Mouse (Mus musculus) megakaryocyte, embryonic 14.5 days (primary cell): ENCODE measurements at regions not wholly inside any gene's neighbourhood (a gene's known extent, or its start where the extent isn't known, plus 50 kb on each side); places are given as distances from the start of the nearest gene placed in this dataset.

ENCODE experiments used
- H3K27me3 ChIP-seq: replicated peaks from 2 replicates; pipeline ENCODE3; 2012; ENCODE audit warnings: inconsistent platforms
- H3K36me3 ChIP-seq: replicated peaks from 2 replicates; pipeline ENCODE3; 2012; ENCODE audit warnings: low read length, inconsistent platforms, mixed read lengths
- H3K4me1 ChIP-seq: 2 replicates; pipeline ENCODE4 v1.6.1; 2012; ENCODE audit warnings: inconsistent platforms
- H3K4me3 ChIP-seq: replicated peaks from 2 replicates; pipeline ENCODE3; 2012; ENCODE audit warnings: moderate library complexity, mild to moderate bottlenecking, inconsistent platforms
- H3K9me3 ChIP-seq: 2 replicates; pipeline ENCODE4 v1.6.1; 2012; ENCODE audit warnings: inconsistent platforms
- FLI1 ChIP-seq: IDR thresholded peaks from 2 replicates; pipeline ENCODE4 v1.6.1; 2012; ENCODE audit warnings: low read length, inconsistent platforms, mixed read lengths
- GATA1 ChIP-seq: IDR thresholded peaks from 3 replicates; pipeline ENCODE4 v1.6.1; 2012; ENCODE audit warnings: mixed read lengths, low read length, inconsistent platforms, borderline replicate concordance

DNA sequence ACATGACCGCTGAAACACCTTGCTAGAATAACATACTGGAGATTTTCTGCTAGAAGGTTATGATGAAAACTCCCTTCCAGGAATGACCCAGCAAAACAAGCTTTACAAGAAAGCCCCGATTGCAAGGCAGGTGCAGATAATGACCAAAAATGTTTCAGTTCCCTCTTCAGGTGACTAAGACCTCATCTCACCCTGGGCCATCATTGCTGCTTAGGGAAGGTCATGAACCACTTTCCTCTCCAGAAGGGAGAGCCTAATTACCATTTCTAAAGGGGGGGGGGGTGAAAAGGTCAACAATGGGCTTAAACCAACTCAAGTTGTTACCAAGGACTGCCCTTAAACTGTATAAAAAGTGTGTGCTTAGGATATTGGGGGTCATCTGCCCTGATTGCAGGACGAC, 59.8 kb upstream of the Speer4c start:
- H3K36me3 ChIP-seq: no peaks in the 10 kb centered on the region
- no peak overlapping the region for H3K4me3 ChIP-seq
- H3K4me1 ChIP-seq: no peaks in the 10 kb centered on the region
- TF ChIP-seq FLI1: no peak
- no peak for TF ChIP-seq GATA1
- no peaks in the 10 kb centered on the region for H3K9me3 ChIP-seq
- no peaks in the 10 kb centered on the region for H3K27me3 ChIP-seq

DNA sequence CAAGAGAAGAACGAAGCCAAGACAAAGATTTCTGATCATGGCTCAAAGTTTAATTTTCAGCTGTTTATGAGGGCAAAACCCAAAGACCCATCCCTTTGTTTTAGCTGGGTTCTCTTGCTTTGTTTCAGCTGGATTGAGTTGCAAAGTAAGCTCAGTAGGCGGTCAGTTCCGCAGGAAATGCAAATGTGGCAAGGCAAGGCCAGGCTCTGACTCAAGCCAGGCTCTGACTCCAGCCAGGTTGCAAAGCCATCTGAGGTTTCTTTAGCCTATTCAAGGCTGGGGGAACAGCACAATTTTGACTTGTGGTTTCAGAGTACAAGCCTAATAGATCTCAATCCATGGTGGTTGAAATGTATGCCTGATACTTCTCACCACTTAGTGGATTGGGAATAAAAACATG, 60.5 kb upstream of the Speer4c start:
- H3K4me3 ChIP-seq: no peak overlapping the region
- no peaks in the 10 kb centered on the region for H3K36me3 ChIP-seq
- H3K4me1 ChIP-seq: no peaks in the 10 kb centered on the region
- TF ChIP-seq FLI1: no peak
- no peak for TF ChIP-seq GATA1
- H3K9me3 ChIP-seq: no peaks in the 10 kb centered on the region
- H3K27me3 ChIP-seq: no peaks in the 10 kb centered on the region

DNA sequence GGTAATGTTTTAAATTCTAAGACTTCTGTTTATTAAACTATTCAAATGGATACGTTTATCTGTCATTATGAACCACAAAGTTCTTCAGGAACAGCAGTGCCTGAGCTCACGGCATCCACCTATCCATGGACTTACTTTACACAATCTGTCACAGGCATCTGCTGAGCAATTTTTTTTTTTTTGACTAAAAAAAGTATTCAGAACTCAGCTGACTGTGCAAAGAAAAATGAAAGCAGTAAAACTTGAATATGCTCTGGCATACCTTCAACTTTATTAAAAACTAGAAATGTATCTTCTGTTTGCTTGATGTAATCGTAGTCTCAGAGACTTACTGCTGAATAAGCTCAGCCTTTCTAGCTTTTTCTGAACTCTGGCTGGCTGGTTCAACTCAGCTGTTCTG, 62.0 kb upstream of the Speer4c start:
- 0 out of 2 replicates have a peak, but pooled peaks cover under 1% of the 10 kb centered on the region for H3K9me3 ChIP-seq

DNA sequence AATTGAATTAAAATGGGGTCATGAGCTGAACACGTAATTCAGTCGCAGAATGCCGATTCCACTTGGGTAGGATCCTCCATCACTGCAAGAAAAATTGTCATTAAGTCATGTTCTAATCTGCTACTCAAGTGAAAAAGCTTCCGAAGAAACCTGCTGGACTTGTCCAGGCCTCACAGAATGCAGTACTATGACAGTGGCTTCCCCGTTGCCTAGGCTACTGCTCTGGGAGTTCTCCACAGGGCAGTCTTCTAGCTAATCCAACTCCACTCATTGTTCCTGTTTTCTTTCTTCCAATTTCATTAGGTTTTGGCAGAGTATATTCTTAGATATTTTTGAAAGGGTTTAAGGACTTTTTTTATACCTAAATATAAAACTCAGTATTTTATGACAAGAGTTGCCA, 89.5 kb upstream of the Speer4c start:
- no peaks in the 10 kb centered on the region for H3K27me3 ChIP-seq
- no peak overlapping the region for H3K4me3 ChIP-seq
- no peaks in the 10 kb centered on the region for H3K4me1 ChIP-seq
- no peaks in the 10 kb centered on the region for H3K9me3 ChIP-seq
- no peaks in the 10 kb centered on the region for H3K36me3 ChIP-seq
- TF ChIP-seq FLI1 (no peak), GATA1 (no peak)

More for the DNA sequence above, 62.0 kb upstream of the Speer4c start:
- no peaks in the 10 kb centered on the region for H3K27me3 ChIP-seq
- H3K4me1 ChIP-seq: no peaks in the 10 kb centered on the region
- TF ChIP-seq GATA1 (no peak), FLI1 (no peak)
- H3K36me3 ChIP-seq: no peaks in the 10 kb centered on the region
- H3K4me3 ChIP-seq: no peak overlapping the region

DNA sequence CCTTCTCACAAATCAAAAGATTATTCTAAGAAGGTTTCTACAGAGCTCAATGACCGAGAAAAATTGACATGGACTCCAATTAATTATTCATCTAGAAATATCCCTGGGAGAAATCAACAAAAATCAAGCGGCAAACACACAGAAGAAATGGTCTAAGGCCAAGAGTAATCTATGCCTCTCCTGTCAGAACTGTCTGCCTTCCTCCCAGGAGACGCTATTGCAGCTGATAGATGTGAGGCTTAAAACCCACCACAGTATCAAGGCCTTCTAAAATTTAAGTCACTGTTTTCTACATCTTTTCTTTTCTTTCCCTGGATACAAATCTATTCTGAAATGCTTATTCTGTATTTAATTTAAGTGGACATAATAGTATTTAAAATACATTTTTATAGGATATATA, 102.8 kb upstream of the Speer4c start:
- no peak overlapping the region for H3K4me3 ChIP-seq
- no peaks in the 10 kb centered on the region for H3K36me3 ChIP-seq
- TF ChIP-seq GATA1 (no peak), FLI1 (no peak)
- H3K9me3 ChIP-seq: no peaks in the 10 kb centered on the region
- H3K27me3 ChIP-seq: no peaks in the 10 kb centered on the region
- no peaks in the 10 kb centered on the region for H3K4me1 ChIP-seq

DNA sequence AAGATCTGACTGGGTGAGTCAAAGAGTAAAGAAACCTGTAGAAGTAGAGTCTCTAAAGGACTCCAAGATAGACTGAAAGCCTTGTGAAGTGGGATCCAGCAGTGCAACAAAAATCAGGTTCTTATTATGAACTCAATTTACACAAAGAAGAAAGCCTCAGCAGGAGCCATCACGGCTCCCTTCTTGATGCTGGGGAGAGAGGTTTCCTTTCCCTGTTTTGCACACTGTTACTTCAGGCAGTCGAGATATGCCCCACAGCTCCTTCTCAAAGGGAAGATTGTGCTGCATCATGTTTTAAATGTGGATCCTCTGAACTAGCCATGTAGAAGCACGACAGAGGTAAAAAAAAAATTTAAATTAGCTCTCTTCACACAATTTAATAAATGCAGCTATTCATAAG, 103.3 kb upstream of the Speer4c start:
- no peaks in the 10 kb centered on the region for H3K9me3 ChIP-seq
- no peaks in the 10 kb centered on the region for H3K4me1 ChIP-seq
- no peak for TF ChIP-seq FLI1
- H3K27me3 ChIP-seq: no peaks in the 10 kb centered on the region
- H3K36me3 ChIP-seq: no peaks in the 10 kb centered on the region
- H3K4me3 ChIP-seq: no peak overlapping the region

DNA sequence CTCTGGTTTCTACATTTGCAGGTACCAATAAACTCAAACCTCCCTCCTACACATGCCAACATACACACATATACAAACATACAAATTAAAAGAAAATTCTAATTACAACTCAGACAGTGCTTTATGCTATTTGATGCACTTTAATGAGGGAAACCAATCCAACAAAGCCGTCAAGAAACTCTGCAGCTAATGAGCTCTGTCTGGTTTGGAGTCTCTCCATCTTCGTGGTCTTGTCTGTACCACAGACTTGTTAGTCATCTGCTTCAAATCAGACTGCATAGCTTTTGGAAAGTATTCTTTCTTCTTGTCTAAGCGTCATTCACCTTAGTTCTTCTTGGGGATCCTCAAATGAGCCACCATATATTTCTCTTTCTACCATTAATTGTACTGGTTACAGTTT, 108.9 kb upstream of the Speer4c start:
- TF ChIP-seq FLI1 (no peak), GATA1 (no peak)
- no peak overlapping the region for H3K4me3 ChIP-seq
- H3K27me3 ChIP-seq: no peaks in the 10 kb centered on the region
- H3K9me3 ChIP-seq: peaks cover 6% of the 10 kb centered on the region
- no peaks in the 10 kb centered on the region for H3K36me3 ChIP-seq
- H3K4me1 ChIP-seq: no peaks in the 10 kb centered on the region

DNA sequence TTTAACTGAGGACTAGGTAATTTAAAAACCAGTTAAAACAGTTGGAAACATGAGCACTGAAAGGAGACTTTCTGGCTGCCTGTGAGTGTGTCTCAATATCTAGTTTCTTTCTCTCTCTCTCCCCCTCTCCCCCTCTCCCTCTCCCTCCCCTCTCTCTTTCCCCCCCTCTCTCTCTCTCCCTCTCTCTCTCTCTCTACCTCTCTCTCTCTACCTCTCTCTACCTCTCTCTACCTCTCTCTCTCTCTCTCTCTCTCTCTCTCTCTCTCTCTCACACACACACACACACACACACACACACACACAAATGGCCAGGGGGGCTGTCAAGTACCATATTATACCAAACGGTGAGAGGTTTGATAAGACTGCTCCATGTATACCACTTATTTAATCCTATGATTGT, 103.0 kb upstream of the Cacna2d1 start:
- H3K27me3 ChIP-seq: no peaks in the 10 kb centered on the region
- H3K9me3 ChIP-seq: peaks cover 14% of the 10 kb centered on the region
- TF ChIP-seq FLI1: no peak
- no peak for TF ChIP-seq GATA1
- H3K36me3 ChIP-seq: no peaks in the 10 kb centered on the region
- no peak overlapping the region for H3K4me3 ChIP-seq
- no peaks in the 10 kb centered on the region for H3K4me1 ChIP-seq

DNA sequence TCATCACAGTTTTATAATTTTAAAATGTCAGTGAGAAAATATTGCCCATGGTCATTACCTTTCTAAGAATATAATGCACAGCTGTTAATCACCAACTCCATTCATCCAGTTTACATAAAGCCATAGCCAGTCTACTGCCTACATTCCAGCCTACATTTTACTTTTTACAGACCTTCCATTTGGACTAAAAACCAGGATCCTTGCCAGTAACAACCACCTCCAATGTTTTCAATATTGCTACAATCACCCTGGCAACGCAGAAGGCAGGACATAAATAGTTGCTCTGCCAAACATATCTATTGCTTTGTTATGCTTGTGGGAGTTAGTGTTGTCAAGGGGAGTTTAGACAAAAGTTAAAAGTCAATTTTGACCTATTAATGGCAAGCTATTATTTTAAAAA, 102.2 kb upstream of the Cacna2d1 start:
- Histone ChIP-seq H3K9me3 (peaks cover 10% of the 10 kb centered on the region), H3K4me3 (no peak overlapping the region), H3K4me1 (no peaks in the 10 kb centered on the region), H3K36me3 (no peaks in the 10 kb centered on the region), H3K27me3 (no peaks in the 10 kb centered on the region)
- no peak for TF ChIP-seq FLI1
- no peak for TF ChIP-seq GATA1

DNA sequence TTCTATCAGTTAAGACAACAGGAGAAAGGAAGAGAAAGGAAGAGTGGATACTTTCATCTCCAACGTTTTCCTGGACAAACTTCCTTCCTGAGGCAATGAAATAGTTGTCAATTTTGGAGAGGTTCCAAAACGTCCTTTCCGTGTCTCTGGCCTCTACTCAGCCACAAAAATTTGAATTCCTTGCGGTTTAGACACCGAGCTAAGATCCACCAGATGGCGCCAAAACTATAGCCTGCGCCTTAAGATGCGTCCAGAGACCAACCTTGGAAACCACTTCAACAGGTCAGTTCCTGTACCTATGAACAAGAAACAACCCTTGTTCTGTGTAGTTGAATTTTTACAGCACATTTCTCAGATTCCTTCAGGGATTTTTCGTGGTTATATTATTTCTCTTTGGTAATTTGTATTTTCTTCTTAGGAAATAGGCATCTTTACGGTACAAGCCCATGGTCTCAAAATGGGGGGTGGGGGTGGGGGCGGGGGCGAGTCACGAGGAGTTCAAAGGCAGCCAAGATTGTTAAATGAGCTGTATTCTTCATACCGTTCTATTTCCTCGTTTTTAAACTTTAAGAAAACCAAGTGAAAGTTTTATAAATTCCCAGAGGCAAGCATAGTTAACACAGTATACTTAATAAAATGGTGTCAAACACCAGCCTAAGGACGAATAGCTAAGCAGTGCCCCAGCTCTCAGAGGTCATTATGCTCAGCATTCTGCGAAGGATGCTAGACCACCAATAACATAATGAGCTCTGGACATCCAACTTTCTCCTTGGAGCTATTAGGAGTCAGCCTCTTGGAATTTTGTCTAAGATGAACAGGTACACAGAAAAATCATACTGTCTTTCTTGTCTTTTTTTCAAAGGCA, 96.2 kb upstream of the Cacna2d1 start:
- Histone ChIP-seq H3K9me3 (no peaks in the 10 kb centered on the region), H3K36me3 (no peaks in the 10 kb centered on the region), H3K27me3 (no peaks in the 10 kb centered on the region), H3K4me1 (no peaks in the 10 kb centered on the region), H3K4me3 (no peak overlapping the region)
- no peak for TF ChIP-seq GATA1
- no peak for TF ChIP-seq FLI1
